Mouse (Mus musculus) WW6 (cell line): ENCODE data around the gene Apoa1.

ENCODE experiments used
- DNase-seq: peaks from one replicate; pipeline ENCODE4 v3.0.0-alpha.2; 2013; ENCODE audit warnings: low read depth, low spot score

The Apoa1 gene

GRCm38 (mm10) chr9:46256658-46257385 is 28.4 kb downstream of the Apoa1 start:
- no peak for DNase-seq

GRCm38 (mm10) chr9:46257546-46257945 is 29.2 kb downstream of the Apoa1 start:
- DNase-seq, result no peak

GRCm38 (mm10) chr9:46259111-46259510 is 30.7 kb downstream of the Apoa1 start:
- no peak for DNase-seq

- no peak for DNase-seq
Measured at GRCm38 (mm10) chr9:46261131-46261530, 32.8 kb downstream of the Apoa1 start.

- no peak for DNase-seq
Measured at GRCm38 (mm10) chr9:46268343-46268873, 40.0 kb downstream of the Apoa1 start, which contains the start of gene Apoa5. Gene Apoa5 (plus strand): TSS chr9:46268633.

- DNase-seq, result no peak
Measured at GRCm38 (mm10) chr9:46269125-46269524, 40.7 kb downstream of the Apoa1 start.

- no peak for DNase-seq
Measured at GRCm38 (mm10) chr9:46270782-46271181, 42.4 kb downstream of the Apoa1 start.

GRCm38 (mm10) chr9:46272070-46272469 is 43.7 kb downstream of the Apoa1 start:
- DNase-seq, result no peak

- DNase-seq, result peak; percentile 71
Measured at GRCm38 (mm10) chr9:46272677-46273454, 44.5 kb downstream of the Apoa1 start, which contains the start of gene Zpr1. Gene Zpr1 (plus strand): TSS chr9:46273064.

- no peak for DNase-seq
Measured at GRCm38 (mm10) chr9:46274494-46274893, 46.1 kb downstream of the Apoa1 start.
